ENCODE assay signal across 9 mouse cellular contexts in the genomic region with DNA sequence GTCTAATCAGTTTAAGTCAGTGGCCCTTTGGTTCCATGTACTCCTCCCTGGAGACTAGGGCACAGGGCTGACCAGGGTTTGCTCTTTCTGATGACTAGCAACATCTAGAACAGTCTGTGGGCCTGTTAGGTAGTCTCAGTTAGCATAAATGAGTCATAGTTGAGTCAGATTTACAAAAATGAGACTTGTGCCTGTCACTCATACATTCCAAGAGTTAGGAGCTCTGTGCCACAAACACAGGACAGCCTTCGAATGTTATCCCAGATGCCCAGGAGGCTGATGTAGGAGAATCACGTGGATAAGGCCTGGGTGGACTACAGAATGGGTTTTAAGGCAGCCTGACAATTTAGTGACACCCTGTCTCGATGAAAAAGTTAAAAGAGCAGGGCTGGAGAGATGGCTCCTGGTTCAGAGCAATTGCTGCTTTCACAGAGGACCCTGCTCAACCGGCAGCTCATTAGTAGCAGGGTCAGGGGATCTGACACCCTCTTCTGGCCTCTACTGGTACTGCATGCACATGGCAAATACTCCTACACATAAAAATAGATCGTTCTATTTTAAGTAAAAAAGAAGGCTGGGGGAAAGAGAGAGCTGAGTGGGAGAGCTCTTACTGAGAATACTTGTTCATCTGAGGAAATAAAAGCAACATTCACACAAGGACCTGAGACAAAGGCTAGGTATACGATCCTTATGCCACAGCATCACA. TPM values are rescaled to one million over a fixed set of nuclear protein-coding genes. Genes with fewer than 3 reads are reported as not detected.
DNase-seq lines count a peak whose midpoint lies in the region; ATAC-seq lines count a peak whose summit lies in the region.
"Had no signal": no experiment of that assay in that cellular context is flagged by ENCODE, and none has a peak within 500 bp of the region (broad histone marks: within the 10 kb centered on the region; RNA-seq: fewer than 3 reads in every experiment).

No protein-coding gene starts in this region.

- no peak overlapping the region for H3K4me3 ChIP-seq in liver, embryonic 12.5 days
- H3K4me3 ChIP-seq in limb, embryonic 10.5 days, result no peak overlapping the region

- no peak overlapping the region for H3K27ac ChIP-seq in liver, embryonic 12.5 days
- no peak overlapping the region for H3K27ac ChIP-seq in limb, embryonic 10.5 days

- H3K4me2 ChIP-seq in liver, embryonic 12.5 days, result no peak overlapping the region

- H3K4me1 ChIP-seq in liver, embryonic 12.5 days, result no peaks in the 10 kb centered on the region
- H3K4me1 ChIP-seq in limb, embryonic 10.5 days, result 0 out of 2 replicates have a peak, but pooled peaks cover 5% of the 10 kb centered on the region

- DNase-seq in CD4-positive, CD25-positive, alpha-beta regulatory T cell, adult 2 months (ENCODE audit: low read depth, low spot score), result peak; percentile 54
- peak; percentile 40 for DNase-seq in liver
- peak; percentile 37 to 58 for DNase-seq in frontal cortex, postnatal 10 days (ENCODE audit: low spot score in 2 of 2)
- DNase-seq in limb, embryonic 10.5 days (ENCODE audit: low spot score), result peak; percentile 50
- DNase-seq in testis, postnatal 10 days (ENCODE audit: low spot score), result peak; percentile 64
- no peak for DNase-seq in ovary, adult 18-20 months (ENCODE audit: low spot score)

- H3K27me3 ChIP-seq in liver, embryonic 12.5 days (replicated peaks), result no peaks in the 10 kb centered on the region
- H3K27me3 ChIP-seq in limb, embryonic 10.5 days (ENCODE audit: low read depth, poor library complexity, severe bottlenecking), result no peaks in the 10 kb centered on the region

- H3K36me3 ChIP-seq in liver, embryonic 12.5 days, result no peaks in the 10 kb centered on the region
- H3K36me3 ChIP-seq in limb, embryonic 10.5 days, result no peaks in the 10 kb centered on the region

- no peaks in the 10 kb centered on the region for H3K9me3 ChIP-seq in liver, embryonic 12.5 days (replicated peaks)
- no peaks in the 10 kb centered on the region for H3K9me3 ChIP-seq in limb, embryonic 10.5 days (replicated peaks)

- H3K9ac ChIP-seq in liver, embryonic 12.5 days, result no peak overlapping the region

- 53% methylated on average over 6 of the region's 6 CpGs for WGBS in liver, embryonic 12.5 days (ENCODE audit: insufficient replicate concordance)
- 69% methylated on average over 6 of the region's 6 CpGs for WGBS in limb, embryonic 10.5 days

- no peak for ATAC-seq in CD4-positive, CD25-positive, alpha-beta regulatory T cell, adult 4 months
- no peak for ATAC-seq in liver, embryonic 12.5 days

RNA-seq across cellular contexts. Expression of gene Mansc1, which starts 11.3 kb away (rescaled TPM):
- 10 to 100 TPM; 11.2 to 11.3 TPM for polyA plus RNA-seq in CD4-positive, CD25-positive, alpha-beta regulatory T cell, adult 4 months (2017; shearing (Covaris generic))
- polyA plus RNA-seq in liver, embryonic 12.5 days (2016; fragmentation: Nextera tagmentation; extraction: Ambion mirVana), result 0.74 and 0.85 TPM in 2 replicates
- 0.33 and 0.51 TPM in 2 replicates for polyA plus RNA-seq in limb, embryonic 10.5 days (2016; fragmentation: Nextera tagmentation; extraction: Ambion mirVana)
- polyA plus RNA-seq: C2C12 had no signal

RNA-seq across cellular contexts. Expression of gene Borcs5, which starts 18.3 kb away (rescaled TPM):
- 10 to 100 TPM in 1 of 2 experiments, 1 to 10 TPM in 1; 9.2 to 10.6 TPM for polyA plus RNA-seq in CD4-positive, CD25-positive, alpha-beta regulatory T cell, adult 4 months (2017; shearing (Covaris generic))
- polyA plus RNA-seq in liver, embryonic 12.5 days (2016; fragmentation: Nextera tagmentation; extraction: Ambion mirVana), result 13.5 and 14.1 TPM in 2 replicates
- polyA plus RNA-seq in limb, embryonic 10.5 days (2016; fragmentation: Nextera tagmentation; extraction: Ambion mirVana), result 14.8 and 18.0 TPM in 2 replicates

RNA-seq across cellular contexts. Expression of gene Lrp6, which starts 54.2 kb away (rescaled TPM):
- polyA plus RNA-seq in CD4-positive, CD25-positive, alpha-beta regulatory T cell, adult 4 months (2017; shearing (Covaris generic)), result 1 to 10 TPM; 6.3 to 8.6 TPM
- 12.6 and 13.1 TPM in 2 replicates for polyA plus RNA-seq in liver, embryonic 12.5 days (2016; fragmentation: Nextera tagmentation; extraction: Ambion mirVana)
- 25.3 and 33.4 TPM in 2 replicates for polyA plus RNA-seq in limb, embryonic 10.5 days (2016; fragmentation: Nextera tagmentation; extraction: Ambion mirVana)
